Mouse (Mus musculus) spleen, adult 2 months (tissue): ENCODE results near the gene Pabpc1l. TPM values are rescaled to one million over a fixed set of nuclear protein-coding genes. Genes with fewer than 3 reads are reported as not detected.

ENCODE experiments used
- DNase-seq, 2 experiments: peaks; one replicate each; pipeline versions ENCODE4 v3.0.0 to v3.0.0-alpha.2; 2012 to 2021; ENCODE audit warnings: low spot score in 2 of 2, low read depth in 1 of 2
- H3K27ac ChIP-seq: fragments of 200-500 bp; 2 replicates; pipeline ENCODE4 v1.5.1; 2012; ENCODE audit warnings: low read length, inconsistent platforms; ENCODE audit not compliant: insufficient read depth
- H3K27me3 ChIP-seq: fragments of 200-500 bp; 2 replicates; pipeline ENCODE4 v1.6.1; 2012; ENCODE audit warnings: mild to moderate bottlenecking, moderate library complexity, low read length, inconsistent platforms; ENCODE audit not compliant: control insufficient read depth, insufficient read depth
- H3K36me3 ChIP-seq: fragments of 200-500 bp; 2 replicates; pipeline ENCODE4 v1.6.1; 2012; ENCODE audit warnings: mild to moderate bottlenecking, low read length, inconsistent platforms; ENCODE audit not compliant: control insufficient read depth, insufficient read depth
- H3K4me1 ChIP-seq: fragments of 200-500 bp; 2 replicates; pipeline ENCODE4 v1.6.1; 2011; ENCODE audit warnings: inconsistent platforms; ENCODE audit not compliant: control insufficient read depth, insufficient read depth, insufficient read length
- H3K4me3 ChIP-seq: fragments of 200-500 bp; 2 replicates; pipeline ENCODE4 v1.5.1; 2011; ENCODE audit warnings: mild to moderate bottlenecking, inconsistent platforms; ENCODE audit not compliant: insufficient read depth, insufficient read length; ENCODE audit errors: extremely low read depth
- CTCF ChIP-seq: fragments of 200-500 bp; IDR thresholded peaks from 2 replicates; pipeline ENCODE4 v1.5.1; 2011; ENCODE audit warnings: mild to moderate bottlenecking, inconsistent platforms; ENCODE audit not compliant: insufficient read depth, insufficient read length, insufficient replicate concordance; ENCODE audit errors: extremely low read depth
- POLR2A ChIP-seq: fragments of 200-500 bp; IDR thresholded peaks from 2 replicates; pipeline ENCODE4 v1.6.1; 2011; ENCODE audit warnings: low read depth, low read length, inconsistent platforms
- WGBS: fragments of 180-500 bp; shearing (Covaris S2); methylation state at CpG from one replicate; pipeline ENCODE4 v1.1.7; 2018; 5-methylcytosine and 5-hydroxymethylcytosine counted together
- polyA plus RNA-seq: library from polyadenylated mRNA; depleted of rRNA; stranded (reverse); fragments of >200 nt; gene quantifications from 2 replicates; pipeline ENCODE4 v1.2.3, GENCODE M21; 2012

Pabpc1l gene
- polyA plus RNA-seq, 1 experiment = 0.23 TPM

- H3K27me3 ChIP-seq = no peaks in the 10 kb centered on the region
- TF ChIP-seq POLR2A (no peak), CTCF (no peak)
- 51% methylated on average over 5 of the region's 5 CpGs for WGBS
- H3K4me3 ChIP-seq = no peak overlapping the region
- DNase-seq = no peak
- peaks cover 11% of the 10 kb centered on the region for H3K4me1 ChIP-seq
- H3K36me3 ChIP-seq = no peaks in the 10 kb centered on the region
- no peak overlapping the region for H3K27ac ChIP-seq
Measured at GRCm38 (mm10) chr2:163996899-163997298, 28.4 kb upstream of the Pabpc1l start.

DNA sequence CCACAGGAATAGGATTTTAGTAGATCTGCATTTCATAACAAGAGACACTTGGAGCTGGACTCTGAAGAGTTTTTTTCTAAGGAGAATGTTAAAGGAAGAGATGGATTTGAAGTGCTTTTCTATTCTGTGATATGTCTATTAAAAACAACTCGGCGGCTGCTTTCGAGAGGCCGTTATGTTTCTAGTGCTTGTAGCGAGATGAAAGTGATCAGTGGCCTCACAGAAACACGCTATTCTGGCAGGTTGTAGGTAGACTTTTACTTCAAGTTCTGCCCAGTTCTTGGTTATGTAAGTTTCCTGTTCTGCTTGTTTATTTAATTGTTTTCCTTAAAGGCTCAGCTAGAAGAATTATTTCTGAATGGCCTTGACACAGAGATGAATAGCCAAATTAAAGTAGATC lies 26.3 kb upstream of the Pabpc1l start:
- Histone ChIP-seq H3K36me3 (no peaks in the 10 kb centered on the region), H3K4me3 (no peak overlapping the region), H3K4me1 (peaks cover 18% of the 10 kb centered on the region), H3K27ac (no peak overlapping the region), H3K27me3 (no peaks in the 10 kb centered on the region)
- no peak for DNase-seq
- WGBS = 78% methylated on average over 6 of the region's 6 CpGs
- TF ChIP-seq CTCF (no peak), POLR2A (no peak)

DNA sequence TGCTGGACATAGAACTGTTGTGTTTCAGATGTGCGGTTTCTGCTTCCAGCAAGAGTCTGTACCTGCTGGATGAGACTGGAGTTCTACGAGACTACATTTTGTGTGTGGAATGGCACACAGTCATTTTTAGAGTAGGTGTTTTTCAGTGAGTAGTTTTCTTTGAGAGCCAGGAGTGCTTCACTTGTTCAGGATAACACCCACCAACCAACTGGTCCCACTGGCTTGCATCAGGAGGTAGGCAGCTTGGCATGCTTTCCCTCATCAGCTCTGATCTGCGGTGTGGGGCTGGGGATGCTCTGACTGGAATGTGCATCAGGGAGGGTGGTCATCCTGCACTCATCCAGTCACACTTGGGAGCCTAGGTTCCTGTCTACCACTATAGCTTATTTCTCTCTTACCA lies 22.6 kb upstream of the Pabpc1l start:
- H3K27ac ChIP-seq = no peak overlapping the region
- TF ChIP-seq POLR2A (no peak), CTCF (no peak)
- H3K27me3 ChIP-seq = no peaks in the 10 kb centered on the region
- H3K4me3 ChIP-seq = no peak overlapping the region
- WGBS = 93% methylated on average over 3 of the region's 3 CpGs
- DNase-seq = no peak
- H3K36me3 ChIP-seq = no peaks in the 10 kb centered on the region
- H3K4me1 ChIP-seq = peaks cover 11% of the 10 kb centered on the region

DNA sequence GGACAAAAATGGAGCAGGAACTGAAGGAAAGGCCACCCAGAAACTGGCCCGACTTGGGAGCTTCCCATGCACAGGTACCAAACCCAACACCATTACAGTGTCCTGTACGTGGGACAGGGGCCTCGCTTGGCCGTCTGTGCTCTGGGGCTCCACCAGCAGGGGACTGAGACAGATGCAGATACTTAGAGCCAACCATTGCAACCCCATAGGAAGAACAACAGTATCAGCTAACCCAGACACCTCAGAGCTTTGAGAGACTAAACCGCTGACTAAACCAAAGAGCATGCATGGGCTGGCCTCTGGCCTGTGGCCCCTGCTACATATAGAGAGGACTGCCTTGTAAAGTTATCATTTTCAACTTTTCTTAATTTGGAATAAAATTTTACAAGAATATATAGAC lies 20.7 kb upstream of the Pabpc1l start:
- no peak for TF ChIP-seq POLR2A
- no peak for TF ChIP-seq CTCF
- Histone ChIP-seq H3K27ac (no peak overlapping the region), H3K36me3 (no peaks in the 10 kb centered on the region), H3K4me1 (peaks cover 14% of the 10 kb centered on the region), H3K27me3 (no peaks in the 10 kb centered on the region), H3K4me3 (no peak overlapping the region)
- 86% methylated on average over 5 of the region's 5 CpGs for WGBS
- DNase-seq = no peak

DNA sequence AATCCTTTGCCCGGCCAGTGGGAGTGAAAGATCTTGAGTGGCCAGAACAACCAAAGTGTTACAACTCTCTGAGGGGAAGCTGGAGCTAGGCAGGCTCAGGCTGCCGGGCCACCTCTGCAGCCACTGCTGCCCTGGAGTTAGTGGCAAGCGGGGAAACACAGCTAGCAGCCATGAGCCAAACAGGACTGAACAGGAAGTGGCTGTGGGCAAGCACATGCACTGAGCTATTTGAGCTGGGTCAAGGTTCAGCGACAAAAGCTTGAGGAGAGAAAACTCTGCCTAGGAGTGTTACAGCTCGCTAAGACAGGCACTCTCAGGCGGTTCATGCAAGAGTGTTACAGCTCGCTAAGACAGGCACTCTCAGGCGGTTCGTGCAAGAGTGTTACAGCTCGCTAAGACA lies 18.3 kb upstream of the Pabpc1l start:
- H3K4me1 ChIP-seq = peaks cover 9% of the 10 kb centered on the region
- H3K27ac ChIP-seq = peak overlapping the region; percentile 4; the same call in 1 of the 2 replicates
- peak; percentile 12 to 59 for DNase-seq
- H3K4me3 ChIP-seq = no peak overlapping the region
- WGBS = 42% methylated on average over 10 of the region's 10 CpGs
- no peak for TF ChIP-seq CTCF
- TF ChIP-seq POLR2A = no peak
- no peaks in the 10 kb centered on the region for H3K27me3 ChIP-seq
- H3K36me3 ChIP-seq = peaks cover 6% of the 10 kb centered on the region

GRCm38 (mm10) chr2:164007547-164007946 lies 17.7 kb upstream of the Pabpc1l start:
- Histone ChIP-seq H3K4me1 (peaks cover 6% of the 10 kb centered on the region), H3K27ac (no peak overlapping the region), H3K4me3 (no peak overlapping the region), H3K27me3 (no peaks in the 10 kb centered on the region), H3K36me3 (peaks cover 11% of the 10 kb centered on the region)
- TF ChIP-seq POLR2A (no peak), CTCF (no peak)
- no peak for DNase-seq
- WGBS = 84% methylated on average over 8 of the region's 8 CpGs

DNA sequence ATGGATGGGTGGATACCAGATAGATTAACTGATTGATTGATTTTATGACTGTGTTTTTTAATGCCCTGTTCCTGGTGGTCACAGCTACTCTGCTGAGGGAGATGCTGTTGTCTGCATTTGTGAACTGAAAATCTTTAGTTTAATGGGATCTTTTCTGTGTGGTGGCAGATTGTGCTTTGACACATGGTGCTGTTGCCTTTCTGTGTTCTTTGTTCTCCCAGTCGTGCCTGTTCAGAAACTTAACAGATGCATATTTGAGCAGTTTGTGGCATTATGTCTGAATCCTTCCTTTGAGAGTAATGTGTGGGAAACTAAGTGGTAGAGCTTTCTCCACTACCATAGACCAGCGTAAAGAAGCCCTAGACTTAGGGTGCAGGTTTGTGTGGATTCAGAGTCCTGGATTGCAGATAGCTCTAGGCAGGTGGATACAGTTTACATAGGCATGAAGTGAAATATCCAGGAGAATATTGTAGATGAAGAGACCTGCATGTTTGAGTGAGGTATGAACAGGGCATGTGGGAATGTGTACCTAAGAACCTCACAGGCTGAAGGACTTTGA lies 17.2 kb upstream of the Pabpc1l start:
- H3K4me3 ChIP-seq = no peak overlapping the region
- no peak for DNase-seq
- H3K27ac ChIP-seq = no peak overlapping the region
- WGBS = 72% methylated on average over 2 of the region's 2 CpGs
- peaks cover 15% of the 10 kb centered on the region for H3K36me3 ChIP-seq
- no peaks in the 10 kb centered on the region for H3K27me3 ChIP-seq
- TF ChIP-seq CTCF (no peak), POLR2A (no peak)
- peaks cover 5% of the 10 kb centered on the region for H3K4me1 ChIP-seq
